Mouse (Mus musculus): ENCODE measurements around the gene Gm49776. TPM values are rescaled to one million over a fixed set of nuclear protein-coding genes. Genes with fewer than 3 reads are reported as not detected.

Gm49776 gene
- 0.15 TPM in 1 of 2 replicates, not detected in the other for polyA plus RNA-seq (2012; rRNA removed)

DNA sequence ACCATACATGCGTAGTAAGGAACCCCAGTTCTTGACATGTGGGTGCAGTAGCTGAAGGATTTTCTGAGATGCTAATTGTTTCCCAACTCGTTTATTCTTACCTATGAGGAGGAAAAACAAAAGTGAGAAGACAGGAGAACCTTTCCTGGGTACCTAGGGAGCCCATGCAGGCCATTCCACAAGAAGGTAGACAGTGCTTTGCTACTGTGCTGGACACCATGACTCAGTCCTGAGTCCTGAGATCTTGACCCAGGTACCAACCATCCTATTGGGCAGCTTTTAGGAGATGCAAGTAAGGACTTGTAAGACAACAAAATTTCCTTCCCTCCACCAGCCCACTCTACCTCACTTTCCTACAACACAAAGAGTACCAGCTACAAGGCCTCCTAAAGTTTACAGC lies at the start of gene Gm49776:
Gene Gm49776, minus strand, starts transcription at position 101 of the 400 bp plus-strand sequence.

DNA sequence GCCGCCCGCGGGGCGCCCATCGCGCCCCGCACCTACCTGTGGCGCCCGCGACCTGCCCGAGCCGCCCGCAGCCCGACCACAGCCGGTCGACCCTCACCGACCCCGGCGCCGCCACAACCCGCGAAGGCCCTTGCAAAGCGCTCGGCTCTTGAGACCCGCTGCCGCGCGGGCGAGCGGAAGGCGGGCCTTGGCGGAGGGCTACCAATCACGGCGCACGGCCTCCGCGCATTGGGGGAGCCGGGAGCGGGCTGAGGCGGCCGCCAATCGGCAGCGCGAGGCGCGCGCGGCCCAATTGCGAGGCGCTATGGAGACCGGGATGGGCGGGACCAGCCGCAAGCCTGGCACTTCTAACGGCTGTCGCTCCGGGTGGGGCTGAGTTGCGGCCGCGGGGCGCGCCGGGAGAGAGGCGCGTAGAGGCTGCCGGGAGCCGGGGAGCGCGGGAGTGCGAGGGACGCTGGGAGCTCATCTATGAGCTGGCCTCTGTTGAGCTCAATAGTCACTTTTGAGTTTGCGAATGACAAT lies 31.0 kb upstream of the Gm49776 start, which contains the start of gene Dgcr8:
Gene Dgcr8, minus strand, starts transcription at position 180 of the 522 bp plus-strand sequence.

DNA sequence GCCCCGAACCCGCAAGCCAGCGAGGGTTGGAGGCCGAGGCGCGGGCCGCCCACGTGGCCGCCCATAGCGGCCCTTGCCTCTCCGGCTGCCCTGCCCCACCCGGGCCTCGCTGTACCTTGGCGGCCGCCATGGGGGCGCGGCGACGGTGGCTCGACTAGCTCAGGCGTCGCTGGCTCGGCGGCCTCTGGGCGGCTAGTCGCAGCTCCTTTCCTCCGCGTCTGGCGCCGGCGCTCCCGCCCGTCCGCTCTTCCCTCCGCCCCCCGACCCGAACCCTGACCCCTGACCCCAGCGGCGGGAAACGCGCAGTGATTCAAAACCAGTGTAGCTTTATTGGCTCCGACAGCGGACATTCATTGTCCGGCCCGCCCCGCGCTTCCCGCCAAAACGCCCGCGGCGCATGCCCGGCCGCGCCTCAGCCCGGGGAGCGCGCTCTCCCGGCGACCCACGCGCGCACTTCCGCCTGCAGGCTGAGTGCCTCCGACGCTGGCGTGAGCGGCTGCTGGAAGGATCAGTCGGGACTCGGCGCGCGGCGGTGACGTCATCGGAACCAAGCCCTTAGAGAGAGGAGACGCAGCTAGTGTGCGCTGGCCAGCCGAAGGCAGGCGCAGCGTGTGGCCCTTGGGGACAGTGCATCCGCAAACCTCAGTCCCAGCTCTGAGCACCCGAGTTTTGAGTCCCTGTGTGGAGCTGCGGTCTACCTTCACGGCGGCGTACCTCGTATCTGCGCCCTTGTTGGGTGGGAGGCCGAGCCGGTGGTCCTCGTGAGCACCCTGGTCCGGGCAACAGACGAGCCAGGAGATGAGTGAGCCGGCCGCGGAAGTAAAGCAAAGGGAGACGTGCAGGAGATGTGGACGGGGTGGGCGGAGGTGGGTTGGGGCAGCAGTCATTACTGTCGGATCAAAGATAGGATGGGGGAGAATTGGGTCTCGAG lies 9.4 kb downstream of the Gm49776 start, which contains the start of the genes Trmt2a and Ranbp1:
Gene Trmt2a, plus strand, starts transcription at position 247 of the 931 bp plus-strand sequence.
Gene Ranbp1, minus strand, starts transcription at position 300 of the 931 bp plus-strand sequence.

DNA sequence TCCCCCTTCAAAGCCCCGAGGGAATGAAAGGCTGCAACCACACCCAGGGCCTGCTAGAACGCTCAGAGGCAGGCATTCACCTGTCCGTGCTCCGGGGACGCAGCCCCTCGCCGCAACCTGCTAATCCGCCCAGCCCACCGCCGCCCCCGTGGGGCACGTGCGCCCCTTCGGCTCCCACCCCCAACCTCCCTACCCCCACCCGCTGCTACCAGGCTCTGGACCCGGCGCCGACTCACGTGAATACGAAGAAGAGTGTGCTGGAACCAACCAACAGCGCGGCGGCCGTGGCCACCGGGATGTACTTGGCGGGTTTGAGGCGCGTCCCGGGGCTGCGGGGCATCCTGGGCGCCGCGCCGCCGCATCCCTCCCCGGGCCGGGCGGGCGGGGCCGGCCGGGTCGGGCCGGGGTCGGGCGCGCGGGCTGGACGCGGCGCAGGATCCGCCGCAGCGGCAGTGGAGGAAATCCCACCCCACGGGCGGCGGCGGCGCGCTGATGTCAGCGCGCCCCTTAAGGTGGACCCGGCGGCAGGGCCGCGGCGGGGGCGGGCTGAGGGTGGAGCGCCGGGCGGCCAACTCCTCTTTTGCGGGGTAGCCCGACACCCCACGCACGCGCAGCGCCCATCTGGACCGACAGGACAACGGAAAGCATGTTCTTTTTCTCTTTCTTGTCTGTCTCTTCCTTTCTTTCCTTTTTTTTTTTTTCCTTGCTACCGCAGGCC lies 23.3 kb downstream of the Gm49776 start, which contains the start of gene Zdhhc8:
Gene Zdhhc8, minus strand, starts transcription at position 466 of the 718 bp plus-strand sequence.

DNA sequence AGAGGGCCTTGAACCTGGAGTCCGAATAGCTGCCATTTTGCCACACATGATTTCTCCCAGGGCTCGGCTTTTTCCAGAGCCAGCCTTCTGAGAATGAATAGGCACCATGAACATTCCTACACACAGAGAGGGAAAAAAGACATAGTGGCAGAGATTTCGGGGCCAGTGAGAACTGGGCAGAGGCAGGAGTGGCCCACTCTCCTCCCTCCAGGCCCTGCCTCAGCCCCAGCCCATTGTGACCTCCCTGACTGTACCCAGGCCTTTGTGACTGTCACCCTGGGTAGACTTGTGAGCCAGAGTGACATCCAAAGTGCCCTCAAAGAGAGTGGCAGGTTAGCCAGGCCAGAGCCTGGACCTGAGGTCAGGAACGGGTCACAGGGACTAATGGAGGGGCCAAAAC lies 40.5 kb downstream of the Gm49776 start, which contains the start of gene Ccdc188:
Gene Ccdc188, plus strand, starts transcription at position 301 of the 400 bp plus-strand sequence.

Other genes starting within 250 kb of the Gm49776 start
- 111 and 117 TPM in 2 replicates for gene Dgcr6, start 205.5 kb downstream of the Gm49776 start, polyA plus RNA-seq (2012; rRNA removed)
- 6.3 and 8.4 TPM in 2 replicates for gene Prodh, start 168.1 kb downstream of the Gm49776 start, polyA plus RNA-seq (2012; rRNA removed)
- 68.5 and 70.7 TPM in 2 replicates for gene Rtn4r, start 130.7 kb downstream of the Gm49776 start, polyA plus RNA-seq (2012; rRNA removed)
- gene Ccdc188, start 40.4 kb downstream of the Gm49776 start, polyA plus RNA-seq (2012; rRNA removed) = not detected in 2 replicates
- 52.0 and 62.2 TPM in 2 replicates for gene Zdhhc8, start 23.2 kb downstream of the Gm49776 start, polyA plus RNA-seq (2012; rRNA removed)
- gene Trmt2a, start 9.6 kb downstream of the Gm49776 start, polyA plus RNA-seq (2012; rRNA removed) = 92.8 and 93.7 TPM in 2 replicates
- 176 and 186 TPM in 2 replicates for gene Ranbp1, start 9.6 kb downstream of the Gm49776 start, polyA plus RNA-seq (2012; rRNA removed)
- gene Dgcr8, start 30.9 kb upstream of the Gm49776 start, polyA plus RNA-seq (2012; rRNA removed) = 66.9 and 70.9 TPM in 2 replicates
- gene Tango2, start 89.8 kb upstream of the Gm49776 start, polyA plus RNA-seq (2012; rRNA removed) = 99.7 and 100 TPM in 2 replicates
- gene Arvcf, start 89.9 kb upstream of the Gm49776 start, polyA plus RNA-seq (2012; rRNA removed) = 115 and 122 TPM in 2 replicates
- gene Txnrd2, start 168.1 kb upstream of the Gm49776 start, polyA plus RNA-seq (2012; rRNA removed) = 26.0 and 26.7 TPM in 2 replicates
- 80.7 and 90.6 TPM in 2 replicates for gene Comt, start 168.5 kb upstream of the Gm49776 start, polyA plus RNA-seq (2012; rRNA removed)
- gene Gnb1l, start 240.4 kb upstream of the Gm49776 start, polyA plus RNA-seq (2012; rRNA removed) = 13.3 and 14.6 TPM in 2 replicates
- gene Rtl10, start 240.6 kb upstream of the Gm49776 start, polyA plus RNA-seq (2012; rRNA removed) = 9.4 and 9.8 TPM in 2 replicates